Mouse (Mus musculus): ENCODE measurements around the gene Hdac5.
A peak's percentile ranks its signal among the peaks of the same experiment; 100 is the strongest.

Hdac5 gene

DNA sequence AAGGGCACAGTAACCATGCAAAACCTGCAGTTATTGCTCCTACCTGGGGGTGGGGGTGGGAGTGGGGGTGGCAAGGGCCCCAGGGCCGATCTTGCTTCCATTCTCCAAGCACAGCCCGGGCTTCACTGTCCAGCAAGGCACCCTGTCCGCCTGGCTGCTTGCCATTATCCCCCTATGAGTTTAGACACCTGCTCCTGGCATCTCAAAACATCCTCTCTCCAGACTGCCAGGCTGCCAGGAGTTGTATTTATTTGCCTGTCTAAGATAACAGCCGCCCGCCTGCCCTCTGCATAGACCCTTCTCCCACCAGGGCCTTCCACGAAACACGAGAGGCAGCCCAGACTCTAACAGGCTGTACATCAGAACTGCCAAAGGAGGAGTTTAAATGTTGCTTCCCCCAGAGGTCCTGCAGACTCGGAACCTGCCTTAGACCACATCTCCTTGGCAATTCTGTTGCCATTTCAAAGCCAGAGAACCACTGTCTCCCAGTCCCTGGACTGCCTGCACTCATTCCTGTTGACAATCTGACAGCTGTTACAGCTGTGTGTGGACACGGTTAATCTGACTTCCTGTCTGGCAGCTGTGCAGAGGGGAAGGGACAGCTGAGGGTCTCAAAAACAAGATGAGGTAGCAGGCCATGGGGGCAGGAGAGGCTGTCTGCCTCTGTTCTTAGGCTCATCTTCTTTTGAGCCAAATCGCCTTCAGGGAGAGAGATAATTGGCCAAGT, 15.4 kb downstream of the Hdac5 start:
- DNase-seq (ENCODE audit: low spot score), result no peak

DNA sequence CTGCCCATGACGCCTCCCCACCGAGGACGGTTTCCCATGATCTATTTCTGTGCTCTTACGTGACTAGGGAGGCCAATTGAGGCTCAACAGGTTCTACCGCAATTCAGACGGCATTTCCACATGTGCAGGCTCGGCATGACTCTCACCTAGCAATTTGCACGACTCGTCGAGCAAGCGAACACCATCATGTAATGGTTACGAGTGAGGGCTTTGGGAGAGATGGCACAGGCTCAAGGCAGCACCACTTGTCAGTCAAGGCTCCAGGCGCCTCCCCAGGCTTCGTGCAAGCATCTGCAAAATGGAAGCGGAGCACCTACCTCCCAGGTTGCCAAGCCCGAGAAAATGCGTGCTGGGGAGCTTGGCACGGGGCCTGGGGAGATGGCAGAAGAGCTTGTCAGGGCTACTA, 18.0 kb downstream of the Hdac5 start:
- no peak for DNase-seq (ENCODE audit: low spot score)

DNA sequence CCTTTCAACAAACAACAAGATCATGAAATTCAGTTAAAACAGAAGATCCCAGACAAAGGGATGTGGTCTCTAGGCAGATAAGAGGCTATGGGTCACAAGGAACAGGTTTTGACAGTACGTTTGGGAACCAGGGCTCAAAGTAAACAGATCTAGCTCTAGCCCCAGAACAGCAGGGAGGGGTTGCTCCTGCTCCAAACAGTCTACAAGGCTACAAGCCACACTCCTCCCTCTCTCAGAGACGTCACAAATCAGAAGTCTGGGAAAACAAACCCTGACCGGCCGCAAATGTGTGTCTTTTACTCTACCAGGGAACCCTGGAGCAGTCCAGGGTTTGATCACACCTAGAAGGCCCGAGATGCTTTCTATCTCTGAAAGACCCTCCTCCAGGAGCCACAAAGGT, 19.0 kb downstream of the Hdac5 start:
- no peak for DNase-seq (ENCODE audit: low spot score)

DNA sequence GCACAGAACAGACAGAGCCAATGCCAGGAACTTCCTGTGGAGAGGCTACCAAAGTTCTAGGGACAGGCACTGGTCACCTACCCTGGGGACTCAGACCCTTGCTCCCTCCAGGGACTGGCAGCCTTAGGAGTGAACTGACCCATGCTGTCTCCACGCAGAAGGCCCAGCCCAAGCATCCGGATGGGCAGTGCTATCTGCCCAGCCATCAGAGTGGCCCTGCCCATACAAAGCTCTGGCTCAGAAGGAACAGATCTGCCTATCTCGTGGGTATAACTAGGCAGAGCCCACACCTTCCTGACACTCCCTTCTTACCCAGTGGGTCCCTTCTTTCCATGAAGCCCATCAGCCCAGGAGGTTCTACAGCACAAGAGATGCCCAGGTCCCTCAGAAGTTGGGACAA, 19.8 kb downstream of the Hdac5 start:
- no peak for DNase-seq (ENCODE audit: low spot score)

DNA sequence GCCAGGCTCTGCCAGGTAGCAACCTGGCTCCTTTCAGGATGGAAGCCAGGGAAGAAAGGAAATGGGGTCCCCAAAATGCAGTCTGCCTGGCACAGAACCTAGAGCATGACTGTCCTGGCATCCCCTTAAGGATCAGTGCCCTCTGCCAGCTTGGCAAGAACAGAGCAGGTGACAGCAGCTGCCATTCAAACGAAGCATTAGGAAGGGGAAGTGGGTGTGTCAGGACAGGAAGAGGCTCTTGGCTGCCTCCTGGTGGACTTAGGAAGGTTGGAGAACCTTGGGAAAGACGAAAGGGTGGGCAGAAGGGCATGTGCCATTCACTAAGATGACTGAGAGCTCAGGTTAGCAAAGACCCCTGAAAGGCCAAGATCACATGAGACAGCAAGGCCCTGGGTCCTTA, 20.2 kb downstream of the Hdac5 start:
- DNase-seq (ENCODE audit: low spot score), result no peak

DNA sequence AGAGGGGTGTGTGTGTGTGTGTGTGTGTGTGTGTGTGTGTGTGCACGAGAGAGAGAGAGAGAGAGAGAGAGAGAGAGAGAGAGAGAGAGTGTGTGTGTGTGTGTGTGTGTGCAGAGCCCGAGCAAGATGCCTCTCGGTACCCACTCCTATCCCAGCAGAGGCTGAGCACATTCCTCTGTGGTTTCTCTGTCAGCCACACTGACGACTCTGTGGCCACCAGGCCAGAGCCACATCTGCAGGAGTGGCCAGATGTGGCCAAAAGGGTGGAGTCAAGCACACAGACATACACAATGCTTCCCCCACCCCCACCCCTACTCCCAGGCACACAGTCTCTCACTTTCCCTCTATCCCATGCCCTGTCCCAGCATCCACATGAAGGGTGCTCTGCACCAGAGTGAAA, 21.1 kb downstream of the Hdac5 start:
- DNase-seq (ENCODE audit: low spot score), result no peak

DNA sequence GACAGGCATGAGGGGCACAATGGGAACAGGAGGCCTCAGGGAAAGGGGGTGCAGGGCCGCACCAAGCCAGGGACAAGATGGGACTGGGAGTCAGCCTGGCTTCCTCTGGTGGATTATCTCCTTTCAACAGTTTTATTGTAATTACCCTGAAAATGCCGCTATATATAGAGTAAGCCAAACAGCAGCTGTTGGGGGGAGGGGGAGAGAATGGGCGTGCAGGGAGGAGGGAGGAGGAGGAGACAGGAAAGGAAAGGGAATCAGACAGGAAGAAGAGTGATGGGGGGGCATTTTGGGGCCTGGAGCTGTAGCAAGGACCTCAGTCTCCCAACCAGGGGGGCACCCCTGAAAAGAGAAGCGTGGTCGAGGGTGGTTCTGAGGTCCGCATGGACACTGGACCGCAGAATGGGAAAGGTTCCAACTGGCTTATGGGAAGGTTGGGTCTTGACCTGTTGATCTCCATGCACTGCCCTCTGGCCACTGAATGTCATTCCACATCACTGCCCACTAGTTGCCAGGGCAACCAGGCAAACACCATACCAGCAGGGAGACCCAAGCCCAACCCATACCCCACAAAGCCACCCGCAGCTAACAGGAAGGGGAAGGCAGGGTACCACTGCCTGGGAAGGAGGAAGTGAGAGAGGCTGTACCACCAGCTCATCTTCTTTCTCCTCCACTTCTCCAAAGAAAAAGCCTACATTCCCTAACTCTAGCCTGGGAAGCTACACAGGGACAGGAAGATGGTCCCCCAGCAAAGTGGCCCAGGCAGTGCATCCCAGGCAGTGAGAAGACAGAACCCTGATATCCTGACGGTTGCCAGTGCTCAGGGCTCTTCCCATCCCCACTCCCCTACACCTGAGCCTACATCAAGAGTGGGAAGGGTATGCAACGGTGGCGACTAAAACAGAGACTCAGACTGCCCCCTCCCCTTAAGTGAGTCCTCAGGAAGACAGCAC, 21.9 kb downstream of the Hdac5 start:
- DNase-seq (ENCODE audit: low spot score), result no peak

DNA sequence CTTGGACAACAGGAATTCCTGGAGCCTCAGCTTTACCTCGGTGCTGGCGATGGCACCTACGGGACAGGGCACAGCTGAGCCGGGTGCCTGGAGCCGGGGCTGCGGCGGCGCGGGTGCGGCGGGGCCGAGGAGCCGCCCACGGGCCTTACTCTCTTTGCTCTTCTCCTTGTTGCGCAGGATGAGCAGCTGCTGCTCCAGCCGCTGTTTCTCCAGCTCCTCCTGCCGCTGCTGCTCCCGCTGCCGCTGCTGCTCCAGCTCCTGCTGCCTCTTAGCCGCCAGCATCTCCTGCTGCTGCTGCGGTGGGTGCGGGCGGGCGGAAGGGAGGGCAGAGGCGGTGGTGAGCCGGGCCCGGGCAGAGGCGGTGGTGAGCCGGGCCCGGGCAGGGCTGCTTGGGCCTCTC, 23.5 kb downstream of the Hdac5 start:
- no peak for DNase-seq (ENCODE audit: low spot score)

DNA sequence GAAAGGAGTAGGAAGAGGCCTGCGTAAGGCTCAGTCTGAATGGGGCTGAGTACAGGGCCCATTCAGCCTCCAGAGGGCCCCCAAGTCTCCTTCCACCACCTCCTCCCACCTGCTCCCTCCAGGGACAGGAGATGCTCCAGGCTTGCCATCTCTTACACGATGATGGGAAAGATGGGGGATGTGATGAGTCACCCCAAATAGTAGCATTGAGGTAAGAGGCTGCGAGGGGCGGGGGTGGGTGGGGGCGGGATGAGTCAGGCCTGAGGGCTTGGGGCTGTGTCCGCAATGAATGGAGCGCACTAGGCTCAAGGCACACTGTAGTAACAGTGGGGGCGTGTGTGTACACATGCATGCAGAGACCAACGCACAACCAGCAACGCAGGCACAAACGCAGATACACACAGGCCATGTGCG, 28.6 kb downstream of the Hdac5 start:
- peak; percentile 62 for DNase-seq (ENCODE audit: low spot score)

DNA sequence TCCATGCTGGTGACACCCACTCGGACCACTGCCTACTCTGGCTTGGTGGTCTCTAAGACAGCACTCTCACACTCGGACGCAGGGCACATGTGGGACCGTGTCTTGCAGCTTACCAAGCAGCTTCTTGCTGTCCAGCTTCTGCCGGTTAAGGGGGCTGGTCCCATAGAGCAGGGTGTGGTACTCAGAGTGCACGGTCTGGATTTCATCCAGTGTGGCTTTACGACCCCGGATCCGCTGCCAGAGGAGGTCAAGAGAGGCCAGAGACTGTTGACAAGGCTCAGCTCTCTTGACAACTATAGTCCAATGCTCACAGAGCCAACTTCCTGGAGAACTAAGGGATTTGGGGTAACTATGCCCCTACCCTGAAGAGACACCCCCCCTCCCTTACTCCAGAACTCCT, 30.1 kb downstream of the Hdac5 start:
- DNase-seq (ENCODE audit: low spot score), result no peak

DNA sequence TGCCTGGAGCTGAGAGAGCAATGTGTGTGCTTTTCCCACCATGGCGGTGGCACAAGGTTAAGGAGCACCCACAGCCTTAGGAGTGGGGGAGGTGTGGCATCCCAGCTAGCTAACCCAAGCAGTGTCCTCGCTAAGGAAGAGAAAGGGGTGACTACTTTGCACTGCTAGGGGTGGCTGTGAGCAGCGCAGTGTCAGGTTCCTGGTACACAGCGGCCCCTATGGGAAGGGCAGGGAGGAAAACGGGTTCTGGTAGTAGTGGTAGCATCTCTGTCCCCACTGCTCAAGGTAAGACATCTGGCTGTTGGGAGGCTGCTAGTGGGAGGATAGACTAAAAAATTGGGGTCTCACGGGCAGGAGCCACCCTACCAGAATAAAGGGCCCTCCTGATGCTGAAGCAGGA, 31.7 kb downstream of the Hdac5 start:
- no peak for DNase-seq (ENCODE audit: low spot score)

DNA sequence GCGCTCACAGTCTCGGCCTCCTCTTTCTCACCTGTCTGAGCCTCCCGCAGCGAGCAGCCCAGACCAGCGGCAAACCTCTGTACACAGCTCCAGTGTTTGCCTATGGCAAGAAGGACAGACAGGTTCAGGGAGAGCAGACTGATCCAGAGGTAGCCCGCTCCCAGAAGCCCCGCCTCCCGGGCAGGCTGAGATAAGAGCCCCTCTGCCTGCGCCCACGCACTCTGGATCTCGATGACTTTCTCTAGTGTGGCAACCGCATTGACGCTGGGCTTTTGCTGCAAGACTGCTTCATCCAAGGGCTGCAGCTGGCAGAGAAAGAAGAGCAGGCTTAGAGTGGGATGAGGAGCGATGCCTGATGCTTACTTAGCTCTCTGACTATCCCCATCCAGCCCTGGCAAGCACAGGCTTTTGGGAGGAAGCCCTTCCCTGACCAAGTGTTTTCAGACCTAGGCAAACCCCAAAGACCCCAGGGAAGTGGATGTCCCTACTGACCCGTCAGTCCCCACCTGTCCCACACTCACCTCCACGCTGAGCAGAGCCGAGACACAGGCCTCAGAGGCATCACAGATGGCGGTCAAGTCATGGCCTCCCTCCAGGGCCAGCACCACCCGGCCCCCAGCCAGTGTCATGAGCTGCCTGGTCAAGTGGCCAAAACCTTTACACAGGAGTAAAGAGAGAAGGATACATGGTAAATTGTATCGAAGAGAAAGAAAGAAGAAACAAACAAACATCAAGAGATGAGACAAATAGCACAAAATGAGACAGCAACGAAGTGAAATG, 33.8 kb downstream of the Hdac5 start:
- no peak for DNase-seq (ENCODE audit: low spot score)

DNA sequence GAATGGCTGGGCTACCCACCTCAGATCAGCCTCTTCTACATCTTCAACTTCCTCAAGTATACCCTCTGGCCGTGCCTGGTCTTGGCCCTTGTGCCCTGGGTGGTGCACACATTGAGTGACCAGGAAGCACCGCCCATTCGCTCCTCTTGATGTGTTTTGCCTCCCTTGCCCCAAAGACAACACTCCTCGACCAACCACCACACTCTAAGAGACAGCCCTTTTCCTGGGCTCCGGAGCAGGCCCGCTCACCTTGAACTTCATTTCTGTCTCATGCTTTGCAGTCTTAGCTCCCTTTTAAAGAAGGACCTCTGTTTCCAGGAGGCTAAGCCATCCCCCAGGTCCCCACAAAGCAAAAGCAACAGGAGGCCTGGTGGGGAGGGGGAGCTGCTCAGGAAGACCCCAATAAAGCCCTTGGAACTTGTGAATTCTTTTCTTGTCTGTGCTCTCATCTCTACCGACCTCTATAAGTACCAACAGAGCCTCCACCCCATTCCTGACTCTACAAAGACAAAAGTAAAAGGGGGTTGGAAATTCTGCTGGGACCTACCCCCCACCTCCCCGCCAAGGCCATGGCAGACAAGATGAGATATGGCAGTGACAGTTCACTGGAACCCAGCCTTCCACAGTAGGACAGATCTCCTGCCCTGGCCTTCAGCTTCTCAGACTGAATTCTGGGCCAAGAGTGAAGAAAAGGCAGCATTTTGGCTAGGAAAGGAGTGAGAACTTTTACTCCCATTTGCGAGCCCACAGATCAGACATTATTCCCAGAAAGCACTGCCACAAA, 36.1 kb downstream of the Hdac5 start:
- no peak for DNase-seq (ENCODE audit: low spot score)

DNA sequence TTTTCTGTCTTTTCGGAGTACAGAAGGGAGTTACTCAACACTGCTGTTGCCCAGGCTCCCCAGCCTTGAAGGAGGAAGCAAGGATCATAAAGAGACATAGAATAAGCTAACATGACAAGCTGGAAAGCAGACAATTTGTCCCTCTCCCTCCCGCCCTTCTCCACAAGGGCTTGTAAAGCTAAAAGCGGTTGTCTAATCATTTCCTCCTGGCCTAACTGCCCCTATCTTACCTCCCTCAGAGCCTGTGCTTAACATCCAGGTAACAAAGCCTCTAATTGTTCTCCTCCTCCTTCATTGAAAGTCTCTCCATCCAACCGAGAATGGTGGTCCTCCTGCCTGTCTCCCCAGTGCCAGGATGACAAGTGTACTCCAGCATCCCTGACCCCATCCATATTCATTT, 39.1 kb downstream of the Hdac5 start:
- no peak for DNase-seq (ENCODE audit: low spot score)

DNA sequence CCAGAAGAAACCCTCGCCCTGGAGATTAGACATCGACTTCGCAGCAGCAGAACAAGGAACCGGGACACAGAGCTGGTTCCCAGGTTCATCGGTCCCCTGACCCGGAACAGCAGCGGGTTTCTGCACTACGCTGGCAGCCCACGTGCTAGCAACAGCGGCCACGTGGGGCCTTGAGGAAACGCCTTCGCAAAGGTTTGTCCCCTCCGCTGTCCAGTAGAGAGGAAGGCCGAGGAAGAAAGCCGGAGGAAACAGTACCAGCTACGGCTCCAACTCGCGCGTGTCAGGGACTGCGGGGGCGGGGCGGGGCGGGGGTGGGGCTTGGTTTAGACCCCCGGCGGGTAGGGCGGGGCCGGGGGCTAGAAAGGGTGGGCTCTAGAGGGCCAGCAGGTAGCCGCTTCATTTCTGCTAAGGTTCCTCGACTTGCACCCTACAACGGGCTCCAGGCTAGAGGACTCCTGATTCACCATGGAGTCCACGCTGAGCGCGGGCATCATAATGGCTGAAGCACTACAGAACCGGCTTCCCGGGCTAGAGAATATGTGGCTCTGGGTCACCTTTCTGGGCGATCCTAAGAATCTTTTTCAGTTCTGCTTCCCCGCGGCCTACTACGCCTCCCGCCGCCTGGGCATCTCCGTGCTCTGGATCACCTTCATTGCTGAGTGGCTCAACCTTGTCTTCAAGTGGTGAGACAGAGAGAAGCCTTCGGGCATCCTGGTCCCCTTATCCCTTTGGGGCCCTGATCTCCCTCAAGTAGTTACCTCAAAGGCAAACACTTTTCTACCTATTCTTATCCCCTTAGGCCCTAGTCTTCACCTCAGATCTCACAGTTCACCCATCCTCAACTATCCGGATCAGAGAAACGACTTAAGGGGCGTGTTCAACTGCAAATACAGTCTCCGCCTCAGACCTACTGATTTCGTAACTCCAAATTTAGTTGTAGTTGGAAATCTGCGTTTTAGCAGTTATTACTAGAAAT, 40.2 kb downstream of the Hdac5 start, which contains the start of gene G6pc3:
Gene G6pc3 (plus strand): TSS at position 160 of the 976 bp plus-strand sequence.
- peak; percentile 91 for DNase-seq (ENCODE audit: low spot score)

DNA sequence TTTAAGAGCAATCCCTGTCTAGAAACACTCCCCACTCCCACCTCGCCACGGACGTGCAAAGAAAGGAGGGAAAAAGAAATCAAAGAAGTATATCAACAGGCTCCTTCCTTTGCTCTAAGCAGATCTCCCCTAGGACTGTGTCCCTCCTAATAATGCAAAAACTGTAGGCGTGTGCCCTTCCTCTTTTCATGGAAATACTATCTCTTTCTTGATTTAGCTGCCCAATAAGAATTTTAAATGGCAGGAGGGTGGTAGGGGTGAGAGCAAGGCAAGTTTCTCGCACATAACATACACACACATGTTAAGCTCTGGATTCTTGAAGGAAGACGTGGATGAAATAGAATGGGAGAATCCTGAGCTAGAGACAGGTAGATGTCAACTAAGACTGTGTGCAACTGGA, 41.0 kb downstream of the Hdac5 start:
- no peak for DNase-seq (ENCODE audit: low spot score)

DNA sequence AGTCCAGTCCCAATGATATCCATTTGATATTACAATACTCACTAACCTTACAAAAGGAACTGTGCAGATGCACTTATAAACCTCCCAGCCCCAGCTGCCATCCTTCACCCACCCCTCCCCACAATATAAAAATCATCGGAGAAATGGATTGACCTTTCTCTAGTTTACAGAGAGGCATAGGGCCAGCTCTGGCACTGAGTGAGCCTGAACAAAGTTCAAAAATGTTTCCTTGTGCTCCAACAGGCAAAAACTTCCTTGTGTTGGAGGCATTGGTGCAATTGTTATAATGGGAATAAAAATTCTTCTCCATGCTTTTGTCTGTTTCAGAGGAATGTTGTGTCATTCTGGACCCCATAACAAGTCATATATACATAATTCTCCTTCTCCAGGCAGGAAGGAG, 43.7 kb downstream of the Hdac5 start:
- DNase-seq (ENCODE audit: low spot score), result no peak

DNA sequence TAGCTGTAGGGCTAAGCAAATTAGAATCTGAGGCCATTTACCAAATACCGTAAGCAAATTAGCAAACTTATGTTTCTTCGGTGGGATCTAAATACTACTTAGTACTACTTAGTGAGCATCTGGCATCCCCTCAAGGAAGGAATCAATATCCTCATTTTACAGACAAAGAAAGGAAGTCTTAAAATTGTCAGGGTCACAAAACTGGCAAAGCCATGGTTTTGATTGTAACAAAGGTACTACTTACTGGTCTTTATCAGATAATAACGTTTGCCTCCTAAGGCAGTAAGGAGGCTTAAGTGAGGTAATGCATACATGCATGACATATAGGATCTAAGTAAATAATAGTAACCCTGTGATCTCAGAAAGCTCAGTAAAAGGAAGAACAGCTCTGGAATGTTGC, 44.3 kb downstream of the Hdac5 start:
- no peak for DNase-seq (ENCODE audit: low spot score)

DNA sequence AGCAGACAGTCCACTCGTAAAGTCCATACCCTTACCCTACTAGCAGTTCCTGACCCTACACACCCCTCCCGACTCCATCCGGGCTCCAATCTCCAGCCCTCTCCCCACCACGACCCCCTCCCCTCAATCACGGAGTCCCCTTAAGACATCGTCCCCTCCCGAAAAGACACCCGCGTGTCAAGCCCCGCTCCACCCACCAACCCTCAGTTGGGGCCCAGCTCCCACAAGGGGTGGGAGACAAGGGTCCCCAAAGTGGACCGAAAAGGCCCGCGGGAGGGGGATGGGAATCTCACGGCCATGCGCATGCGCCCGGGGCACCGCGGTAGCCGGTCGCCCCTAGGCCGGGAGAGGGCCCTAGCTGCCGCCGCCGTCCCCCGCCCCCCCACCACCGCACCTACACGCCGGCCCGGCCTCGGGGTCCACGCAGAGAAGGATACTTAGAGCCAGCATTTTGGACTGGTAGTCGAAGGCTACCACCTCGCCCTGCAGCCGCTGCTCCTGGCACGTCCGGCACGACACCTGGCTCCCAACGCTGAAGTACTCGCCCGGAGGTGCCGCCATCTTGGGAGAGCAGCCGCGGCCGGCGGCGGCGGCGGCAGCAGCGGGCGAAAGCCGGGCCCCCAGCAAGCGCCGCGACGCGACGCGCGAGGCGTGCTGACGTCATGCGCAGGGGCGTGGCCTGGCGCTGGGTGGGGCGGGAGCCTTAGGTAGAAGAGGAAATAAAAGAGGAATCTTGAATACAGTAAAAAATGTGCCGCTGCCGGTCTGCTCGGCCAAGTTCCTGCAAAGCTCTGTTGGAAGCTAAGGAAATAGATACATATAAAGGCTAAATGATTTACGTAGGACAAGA, 45.1 kb downstream of the Hdac5 start, which contains the start of gene Lsm12:
Gene Lsm12 (minus strand): TSS at position 651 of the 850 bp plus-strand sequence.
- peak; percentile 81 for DNase-seq (ENCODE audit: low spot score)
